Mouse (Mus musculus) lung, postnatal 0 days (tissue): ENCODE measurements around the gene Stx8.

Source experiments
- CTCF ChIP-seq: IDR thresholded peaks from 2 replicates; pipeline ENCODE4 v1.5.1; 2016; ENCODE audit warnings: antibody characterized with exemption, mild to moderate bottlenecking
- EP300 ChIP-seq: IDR thresholded peaks from 2 replicates; pipeline ENCODE4 v1.6.1; 2016; ENCODE audit warnings: antibody characterized with exemption, mild to moderate bottlenecking, control low read depth

- TF ChIP-seq CTCF (peak; percentile 63), EP300 (no peak)
Measured at GRCm38 (mm10) chr11:68114202-68114601, 148.2 kb downstream of the Stx8 start.
